Mouse (Mus musculus) adrenal gland (tissue): ENCODE measurements around the gene Zfp266.

Source experiments
- intact Hi-C: fragments of 180-260 bp; cut with DNase I; formaldehyde crosslinking; loops from one replicate; pipeline ENCODE4 v1.15.1; 2025

Gene Zfp266

DNA sequence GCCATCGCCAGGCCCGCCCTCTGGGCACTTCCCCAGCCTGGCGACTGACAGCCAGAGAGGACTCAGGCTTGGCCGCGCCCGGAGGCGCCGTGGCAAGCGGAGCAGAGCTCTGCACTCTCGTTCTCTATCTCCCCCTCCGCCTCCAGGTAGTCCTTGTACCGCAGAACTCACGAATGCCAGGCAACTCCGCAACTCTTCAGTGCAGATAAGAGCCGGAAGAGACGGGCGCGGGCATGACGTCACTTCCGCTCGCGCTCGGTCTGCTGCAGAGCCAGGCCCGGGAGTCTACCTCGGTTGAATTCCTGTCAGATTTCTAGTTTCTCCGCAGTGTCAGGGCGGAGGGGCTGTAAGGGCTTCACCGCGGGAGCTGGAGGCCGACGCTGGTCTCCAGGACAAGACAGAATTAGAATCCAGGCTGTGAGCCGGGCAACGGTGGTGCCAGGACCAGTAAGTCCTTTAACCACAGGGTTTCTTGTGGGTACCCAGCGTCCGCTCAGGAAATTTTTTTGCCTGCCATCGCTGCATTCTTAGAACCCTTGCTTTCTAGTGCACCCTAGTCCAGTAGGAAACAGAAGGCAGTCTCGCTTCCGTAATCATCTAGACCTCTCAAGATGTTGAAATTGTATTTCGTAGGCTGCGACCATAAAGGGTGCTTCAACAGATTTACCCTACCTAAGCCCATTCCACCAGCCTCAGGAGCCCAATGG, 28.5 kb downstream of the Zfp266 start, which contains the start of gene Zfp426:
Zfp426 (minus strand) TSS at position 220 of the 707 bp plus-strand sequence.
- intact Hi-C loops, result no loop called here

DNA sequence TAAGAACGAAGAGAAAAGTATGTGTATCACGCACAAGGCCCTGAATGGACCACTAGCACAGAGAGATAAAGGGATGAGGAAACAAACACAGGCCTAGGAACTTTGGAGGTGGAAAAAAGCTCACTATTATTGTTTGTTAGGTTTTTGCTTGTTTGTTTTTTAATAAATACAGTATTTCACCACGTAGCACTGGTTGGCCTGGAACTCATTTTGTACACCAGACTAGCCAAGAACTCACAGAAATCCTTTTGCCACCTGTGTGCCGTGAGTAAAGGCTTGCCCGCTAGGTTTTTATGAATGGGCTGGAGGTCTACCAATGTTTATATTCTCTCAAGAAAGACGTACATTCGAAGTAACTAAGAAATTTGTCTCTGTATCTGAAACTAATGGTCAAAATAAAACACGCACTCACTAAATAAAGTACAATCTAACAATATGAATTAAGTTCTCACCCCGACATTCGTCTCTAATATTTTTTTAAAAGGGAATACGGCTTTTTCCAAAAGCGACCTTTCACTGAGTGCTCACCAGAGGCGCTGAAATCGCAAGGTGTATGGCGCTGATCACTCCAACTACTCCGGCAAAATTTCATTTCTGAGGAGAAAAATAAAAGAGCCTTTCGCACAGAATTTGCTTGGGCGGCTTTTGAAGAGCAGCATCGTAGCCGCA, 29.2 kb downstream of the Zfp266 start:
- intact Hi-C loops, result no loop called here

DNA sequence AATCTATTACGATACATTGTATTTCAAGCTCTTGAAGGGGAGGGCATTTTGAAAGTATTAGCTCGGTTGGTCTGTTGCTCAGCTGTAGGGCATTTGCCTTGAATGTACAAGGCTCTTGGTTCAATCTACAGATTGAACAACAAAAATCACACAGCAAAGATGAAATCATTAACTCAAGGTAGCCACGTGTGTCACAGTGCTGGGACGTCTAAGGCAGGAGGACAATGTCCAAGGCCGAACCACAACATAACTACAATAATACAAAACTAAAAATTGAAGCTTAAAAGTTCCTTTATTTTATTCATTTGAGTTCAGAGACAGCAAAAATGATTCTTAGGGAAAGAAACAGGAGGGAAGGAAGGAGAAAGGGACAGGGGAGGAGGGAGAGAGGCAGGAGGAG, 31.7 kb downstream of the Zfp266 start:
- intact Hi-C loops, result no loop called here

- intact Hi-C loops, result no loop called here
Measured at GRCm38 (mm10) chr9:20479396-20479795, 41.8 kb downstream of the Zfp266 start.

DNA sequence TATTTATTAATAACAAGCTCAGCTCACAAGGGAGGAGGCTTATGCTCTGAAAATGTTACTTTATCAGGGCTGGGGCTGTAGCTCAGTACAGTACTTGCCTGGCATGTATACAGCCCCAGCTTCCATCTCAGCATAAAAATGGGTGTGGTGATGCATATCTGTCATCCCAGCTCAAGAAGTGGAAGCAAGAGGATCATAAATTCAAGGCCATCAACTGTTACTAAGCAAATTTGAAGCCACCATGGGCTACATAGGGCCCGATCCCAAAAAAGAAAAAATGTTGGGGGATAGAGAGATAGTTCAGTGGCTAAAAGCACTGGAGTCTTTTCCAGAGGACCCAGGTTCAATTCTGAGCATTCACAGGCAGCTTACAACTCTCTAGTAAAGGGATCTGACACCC, 44.6 kb downstream of the Zfp266 start:
- intact Hi-C loops, result no loop called here

DNA sequence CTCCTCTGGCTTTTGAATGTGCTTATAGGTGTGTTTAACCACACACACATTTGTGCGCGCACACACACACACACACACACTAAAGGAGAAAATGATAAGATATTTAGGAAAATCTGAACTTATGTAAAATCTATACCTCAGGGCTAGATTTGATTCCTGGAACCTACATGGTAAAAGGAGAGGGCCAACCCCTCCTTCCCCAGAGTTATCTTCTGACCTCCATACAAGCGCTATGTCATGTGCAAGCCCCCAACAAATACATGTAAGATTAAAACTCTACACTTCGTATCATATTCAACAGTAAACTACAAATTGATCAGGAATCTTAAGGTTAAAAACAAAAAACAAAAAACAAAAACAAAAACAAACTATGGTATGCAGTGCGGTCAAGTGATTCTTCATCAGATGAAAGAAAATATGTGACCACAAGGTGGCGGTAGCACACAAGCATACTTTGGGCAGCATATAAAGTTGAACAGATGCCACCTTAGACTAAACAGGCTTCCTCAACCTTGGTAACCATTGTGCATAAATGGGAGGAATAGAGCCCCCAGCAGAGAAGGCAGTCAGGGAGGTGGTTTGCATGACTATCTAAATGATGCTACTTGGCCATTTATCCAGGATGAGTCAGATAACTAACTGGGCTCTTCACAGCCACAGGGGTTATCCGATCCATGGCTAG, 54.3 kb downstream of the Zfp266 start:
- intact Hi-C loops, result loop anchor here (2.0 to 10.0 kb wide), 4 partner anchors 78 to 258 kb away; partner anchors contain the start of genes Fbxl12, Ubl5 and Zfp846

- intact Hi-C loops, result loop anchor here (10.0 kb wide), 3 partner anchors 125 to 265 kb away; partner anchors contain the start of genes Fbxl12, Ubl5 and Zfp846
Measured at GRCm38 (mm10) chr9:20459377-20460317, 61.6 kb downstream of the Zfp266 start, which contains the start of gene Zfp26. Gene Zfp26 (minus strand): TSS chr9:20460162.

- intact Hi-C loops, result no loop called here
Measured at GRCm38 (mm10) chr9:20453647-20454046, 67.6 kb downstream of the Zfp266 start.

DNA sequence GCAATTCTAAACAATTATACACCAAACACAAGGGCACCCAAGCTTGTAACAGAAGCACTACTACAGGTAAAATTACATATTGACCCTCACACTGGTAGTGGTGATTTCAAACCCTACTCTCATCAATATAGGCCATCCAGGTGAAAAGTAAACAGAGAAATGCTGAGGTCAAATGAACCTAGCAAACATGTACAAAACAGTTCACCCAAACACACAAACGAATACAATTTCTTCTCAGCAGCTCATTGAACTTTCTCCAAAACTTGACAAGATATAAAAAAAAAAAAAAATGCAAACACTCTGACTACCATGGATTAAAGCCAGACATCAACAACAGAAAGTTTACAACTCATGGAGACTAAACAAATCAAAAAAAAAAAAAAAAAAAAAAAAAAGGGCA, 69.7 kb downstream of the Zfp266 start:
- intact Hi-C loops, result no loop called here
